Mouse (Mus musculus) neutrophil, adult 5-6 weeks (primary cell): ENCODE data around the gene Olfr1209. TPM values are rescaled to one million over a fixed set of nuclear protein-coding genes. Genes with fewer than 3 reads are reported as not detected.

ENCODE experiments used
- ATAC-seq: fragments of 151-379, 151-347 bp; 2 replicates; pipeline ENCODE4 v1.8.0; 2017; ENCODE audit warnings: mild to moderate bottlenecking, moderate TSS enrichment; ENCODE audit not compliant: insufficient number of reproducible peaks, poor library complexity, low FRiP score, severe bottlenecking; ENCODE audit errors: extremely low read depth
- total RNA-seq: library from RNA; stranded (forward); fragments of 200-1000 nt; gene quantifications from 2 replicates; pipeline ENCODE4 v1.2.3, GENCODE M21; 2017

The Olfr1209 gene
- not detected in 2 replicates for total RNA-seq

- no peak for ATAC-seq
Measured at GRCm38 (mm10) chr2:88915057-88915456, at the start of gene Olfr1209. TSS of gene Olfr1209 (minus strand) at chr2:88915157.

DNA sequence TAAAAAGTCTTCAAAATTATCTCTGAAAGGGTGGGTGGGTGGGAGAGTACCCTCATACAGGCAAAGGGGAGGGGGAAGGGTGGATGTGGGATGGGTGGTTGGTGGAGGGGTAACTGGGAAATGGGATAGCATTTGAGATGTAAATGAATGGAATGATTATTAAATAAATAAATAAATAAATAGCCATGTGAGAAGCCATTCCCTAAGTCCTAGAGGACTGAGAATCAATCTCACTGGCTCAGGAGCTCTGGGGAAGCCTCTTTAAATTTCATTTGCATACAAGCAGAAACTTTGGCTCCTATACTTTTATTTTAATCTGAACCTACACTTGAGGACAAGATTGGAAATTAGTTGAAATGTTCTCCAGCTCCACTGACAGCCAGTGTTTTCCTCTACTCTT is 38.7 kb upstream of the Olfr1209 start, which contains the start of gene Olfr1212:
TSS of gene Olfr1212 (plus strand) at position 301 of the 400 bp plus-strand sequence.
- no peak for ATAC-seq

DNA sequence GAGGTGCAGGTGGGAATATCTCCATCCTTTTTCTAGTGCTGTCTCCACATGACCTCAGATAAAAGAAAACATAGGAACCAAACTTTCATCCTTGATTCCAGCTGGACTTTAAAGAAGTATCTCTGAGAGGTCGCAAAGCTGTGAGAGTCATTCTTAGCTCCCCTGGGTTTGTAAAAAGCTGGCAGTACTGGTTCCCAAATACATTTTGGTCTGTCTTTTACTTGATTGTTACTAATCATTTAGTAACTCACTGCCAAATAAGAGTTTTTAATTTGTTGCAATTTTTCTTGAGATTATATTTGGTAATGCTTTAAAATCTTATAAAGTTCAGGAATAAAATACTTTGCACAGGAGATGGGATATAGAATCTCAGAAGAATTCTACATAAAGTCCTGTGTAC is 23.1 kb upstream of the Olfr1209 start, which contains the start of gene Olfr1211:
TSS of gene Olfr1211 (minus strand) at position 101 of the 400 bp plus-strand sequence.
- no peak for ATAC-seq

DNA sequence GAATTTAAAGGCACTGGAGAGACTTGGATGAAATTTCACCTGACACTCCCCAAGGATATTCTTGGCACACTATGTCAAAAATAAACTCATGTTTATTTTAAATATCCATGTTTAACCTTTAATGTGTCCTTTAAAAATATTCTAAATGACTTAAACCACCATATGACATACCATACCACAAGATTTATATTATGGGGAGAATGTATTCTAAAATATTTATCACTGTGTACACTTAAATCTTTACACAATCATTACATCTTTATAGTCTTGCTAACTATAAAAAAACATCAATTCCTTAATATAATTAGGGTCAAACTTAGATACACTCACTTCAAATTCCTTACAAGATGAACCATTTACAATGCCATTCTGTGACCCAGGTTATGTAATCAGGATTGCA is 12.7 kb downstream of the Olfr1209 start, which contains the start of gene Olfr1208:
TSS of gene Olfr1208 (minus strand) at position 101 of the 400 bp plus-strand sequence.
- ATAC-seq = no peak

DNA sequence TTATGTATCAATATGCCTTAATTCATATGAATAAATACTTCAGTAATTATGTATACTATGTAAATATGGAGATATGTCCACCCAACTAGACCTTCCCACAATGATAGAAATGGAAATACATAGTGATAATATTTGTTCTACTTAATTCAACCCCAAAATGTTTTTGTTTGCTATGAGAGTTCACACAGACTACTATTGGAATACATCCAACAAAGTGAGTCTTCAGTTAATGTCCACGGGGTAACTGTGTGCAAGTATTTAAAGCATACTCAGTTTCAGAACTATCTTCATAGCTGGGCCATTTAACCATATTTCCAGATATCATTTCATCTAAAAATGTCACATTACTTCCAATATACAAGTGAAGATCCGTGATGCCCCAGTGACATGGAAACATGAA is 52.0 kb downstream of the Olfr1209 start, which contains the start of gene Olfr1206:
TSS of gene Olfr1206 (plus strand) at position 301 of the 400 bp plus-strand sequence.
- ATAC-seq = no peak

Other genes with a start within 250 kb of the Olfr1209 start
- gene Olfr1193, start 239.5 kb downstream of the Olfr1209 start, total RNA-seq = not detected in 2 replicates
- not detected in 2 replicates for gene Olfr1195, start 226.0 kb downstream of the Olfr1209 start, total RNA-seq
- gene Olfr1196, start 210.6 kb downstream of the Olfr1209 start, total RNA-seq = not detected in 2 replicates
- gene Olfr1197, start 182.8 kb downstream of the Olfr1209 start, total RNA-seq = not detected in 2 replicates
- gene Olfr1198, start 163.8 kb downstream of the Olfr1209 start, total RNA-seq = not detected in 2 replicates
- not detected in 2 replicates for gene Olfr1199, start 154.7 kb downstream of the Olfr1209 start, total RNA-seq
- not detected in 2 replicates for gene Olfr1200, start 144.7 kb downstream of the Olfr1209 start, total RNA-seq
- not detected in 2 replicates for gene Olfr1201, start 122.1 kb downstream of the Olfr1209 start, total RNA-seq
- gene Olfr1202, start 100.7 kb downstream of the Olfr1209 start, total RNA-seq = not detected in 2 replicates
- not detected in 2 replicates for gene Olfr1205, start 85.4 kb downstream of the Olfr1209 start, total RNA-seq
- not detected in 2 replicates for gene Olfr1204, start 65.9 kb downstream of the Olfr1209 start, total RNA-seq
- gene Olfr1206, start 51.9 kb downstream of the Olfr1209 start, total RNA-seq = not detected in 2 replicates
- gene Olfr1208, start 12.8 kb downstream of the Olfr1209 start, total RNA-seq = 0.25 TPM in 1 of 2 replicates, not detected in the other
- not detected in 2 replicates for gene Olfr1211, start 23.0 kb upstream of the Olfr1209 start, total RNA-seq
- gene Olfr1212, start 38.8 kb upstream of the Olfr1209 start, total RNA-seq = not detected in 2 replicates
- not detected in 2 replicates for gene Gm13762, start 65.1 kb upstream of the Olfr1209 start, total RNA-seq
- not detected in 2 replicates for gene Olfr1214, start 77.5 kb upstream of the Olfr1209 start, total RNA-seq
- gene Olfr1215, start 91.8 kb upstream of the Olfr1209 start, total RNA-seq = not detected in 2 replicates
- gene Olfr1216, start 103.2 kb upstream of the Olfr1209 start, total RNA-seq = not detected in 2 replicates
- not detected in 2 replicates for gene Olfr1217, start 116.9 kb upstream of the Olfr1209 start, total RNA-seq
- not detected in 2 replicates for gene Olfr1218, start 146.0 kb upstream of the Olfr1209 start, total RNA-seq
- gene Olfr1219, start 168.4 kb upstream of the Olfr1209 start, total RNA-seq = not detected in 2 replicates
- gene Olfr1220, start 191.7 kb upstream of the Olfr1209 start, total RNA-seq = not detected in 2 replicates
- not detected in 2 replicates for gene Olfr1221, start 202.1 kb upstream of the Olfr1209 start, total RNA-seq
- 1.5 TPM in 1 of 2 replicates, not detected in the other for gene Olfr1222, start 217.9 kb upstream of the Olfr1209 start, total RNA-seq
- gene Olfr1223, start 236.4 kb upstream of the Olfr1209 start, total RNA-seq = not detected in 2 replicates
- gene Olfr1224-ps1, start 248.9 kb upstream of the Olfr1209 start, total RNA-seq = not detected in 2 replicates